Mouse (Mus musculus): ENCODE measurements around the gene Taf1d. TPM values are rescaled to one million over a fixed set of nuclear protein-coding genes. Genes with fewer than 3 reads are reported as not detected.
A peak's percentile ranks its signal among the peaks of the same experiment; 100 is the strongest.
"Not testable (repeated sequence)": the region's sequence is repeated elsewhere in the genome, so short reads cannot be mapped to it uniquely, and the experiment has no call there.

Gene Taf1d
- total RNA-seq (2021): 100 to 1,000 TPM in 1 of 2 experiments, 10 to 100 TPM in 1; 97.2 to 112 TPM
- long read RNA-seq, experiment 1, partial matches to known transcripts: 10 of 31 reads
- long read RNA-seq, experiment 1, other reads (novel, unspliced or antisense): 14 of 31 reads
- long read RNA-seq, experiment 2, partial matches to known transcripts: 9 of 23 reads
- long read RNA-seq, experiment 2, other reads (novel, unspliced or antisense): 5 of 23 reads

DNA sequence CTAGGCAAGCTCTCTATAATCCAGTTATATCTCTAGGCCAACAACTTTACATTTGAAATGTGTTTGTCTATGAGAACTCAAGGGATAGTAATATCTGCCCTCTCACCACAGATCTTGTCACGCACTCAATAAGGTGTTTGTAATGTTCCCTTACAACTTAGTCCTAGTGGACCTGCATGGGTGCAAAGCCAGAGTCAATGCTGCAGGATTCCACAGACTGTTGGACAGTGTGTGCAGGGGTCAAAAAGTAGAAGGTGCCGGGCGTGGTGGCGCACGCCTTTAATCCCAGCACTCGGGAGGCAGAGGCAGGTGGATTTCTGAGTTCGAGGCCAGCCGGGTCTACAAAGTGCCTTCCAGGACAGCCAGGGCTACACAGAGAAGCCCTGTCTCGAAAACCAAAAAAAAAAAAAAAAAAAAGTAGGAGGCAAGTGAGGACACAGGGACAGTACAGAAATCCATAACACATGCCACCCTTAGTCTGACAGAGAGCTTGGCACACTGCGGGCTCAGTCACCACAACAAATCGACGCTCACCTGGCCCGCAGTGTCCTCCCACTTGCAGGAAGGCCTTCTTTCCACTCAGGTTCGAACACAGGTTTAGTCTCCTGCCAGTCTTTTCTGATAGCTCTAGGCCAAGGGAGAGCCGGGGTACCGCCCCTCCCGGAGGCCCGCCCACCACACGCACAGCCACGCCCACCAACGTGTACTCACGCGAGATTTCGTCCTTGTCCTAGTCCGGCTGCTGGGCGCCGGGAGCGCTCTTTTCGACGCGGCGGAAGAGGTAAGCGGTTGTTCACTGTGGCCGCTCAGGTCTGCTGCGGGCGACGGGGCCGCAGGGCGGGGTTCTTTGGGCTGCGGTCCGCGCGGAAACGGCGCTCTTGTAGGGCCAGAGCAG lies at the start of gene Taf1d:
Taf1d (plus strand) TSS at position 712 of the 895 bp plus-strand sequence.
- peak; percentile 99 for DNase-seq

DNA sequence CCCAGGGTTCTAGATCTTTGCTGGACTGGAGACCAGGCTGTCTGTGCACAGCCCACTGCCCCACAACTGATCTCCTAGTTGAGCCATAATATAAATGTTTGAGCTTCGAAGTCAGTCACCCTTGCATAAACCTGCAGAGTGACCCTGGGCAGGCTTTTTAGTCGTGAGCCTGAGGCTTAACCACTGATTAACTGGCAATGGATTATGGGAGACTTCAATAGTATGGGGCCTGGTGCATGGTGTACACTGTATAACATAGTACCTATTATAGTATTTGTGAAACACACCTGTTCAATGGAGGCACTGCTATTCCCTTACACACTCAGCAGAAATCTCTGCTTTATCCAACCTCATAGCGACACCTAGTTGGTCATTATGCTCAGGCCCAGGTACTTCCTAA lies 49.8 kb upstream of the Taf1d start:
- no peak for DNase-seq

DNA sequence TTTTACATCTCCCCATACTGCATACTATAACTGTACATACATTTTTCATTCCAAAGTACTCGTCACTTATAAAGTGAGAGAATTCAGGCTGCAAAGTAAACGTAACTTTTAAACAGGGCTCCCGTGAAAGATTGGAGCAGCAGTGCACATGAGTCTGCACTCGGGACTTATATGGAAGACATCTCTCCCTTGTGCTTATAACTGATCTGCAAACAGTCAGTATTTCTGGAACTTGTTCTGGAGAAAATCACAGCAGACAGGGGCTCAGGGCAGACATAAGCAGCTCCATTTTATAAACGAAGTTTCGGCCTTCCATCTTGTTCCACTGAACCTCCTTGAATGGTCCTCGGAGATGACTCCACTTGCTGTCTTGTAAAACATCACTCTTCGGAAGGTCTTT lies 44.0 kb upstream of the Taf1d start:
- no peak for DNase-seq

DNA sequence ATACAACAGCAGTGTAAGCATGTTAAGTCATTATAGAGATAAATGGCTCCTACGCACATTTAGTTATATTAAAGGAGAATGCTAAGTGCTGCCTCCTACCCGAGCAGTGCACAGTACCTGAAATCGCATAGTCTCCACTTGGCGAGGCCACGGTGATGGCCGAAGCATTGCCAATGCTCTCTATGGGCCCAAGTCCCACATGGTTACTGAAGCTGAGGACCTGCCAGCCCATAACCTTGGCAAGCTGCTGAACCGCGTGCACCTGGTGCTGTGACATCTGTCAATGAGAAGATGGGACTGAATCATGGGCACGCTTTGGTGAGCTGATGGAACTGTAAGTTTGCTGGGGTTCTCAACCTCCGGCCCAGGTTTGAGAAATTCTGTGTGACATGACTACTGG lies 42.5 kb upstream of the Taf1d start:
- no peak for DNase-seq

DNA sequence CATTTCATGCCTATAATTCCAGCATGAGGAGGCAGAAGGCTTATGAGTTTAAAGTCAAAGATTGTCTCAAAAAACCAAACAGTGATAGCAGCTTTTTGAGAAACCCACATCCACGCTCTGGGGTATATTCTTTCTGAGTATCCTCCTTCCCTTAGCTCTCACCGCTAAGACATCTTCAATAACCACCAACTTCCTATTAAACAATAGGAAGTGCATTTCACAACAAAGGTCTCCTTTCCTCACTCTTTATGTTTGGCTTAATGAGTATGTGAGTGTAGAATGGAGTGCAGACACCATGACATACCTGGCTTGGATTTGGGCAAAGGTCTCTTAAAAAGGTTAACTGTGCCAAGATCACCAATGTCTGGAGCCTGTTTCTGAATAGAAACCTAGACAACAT lies 32.0 kb upstream of the Taf1d start:
- DNase-seq: no peak

DNA sequence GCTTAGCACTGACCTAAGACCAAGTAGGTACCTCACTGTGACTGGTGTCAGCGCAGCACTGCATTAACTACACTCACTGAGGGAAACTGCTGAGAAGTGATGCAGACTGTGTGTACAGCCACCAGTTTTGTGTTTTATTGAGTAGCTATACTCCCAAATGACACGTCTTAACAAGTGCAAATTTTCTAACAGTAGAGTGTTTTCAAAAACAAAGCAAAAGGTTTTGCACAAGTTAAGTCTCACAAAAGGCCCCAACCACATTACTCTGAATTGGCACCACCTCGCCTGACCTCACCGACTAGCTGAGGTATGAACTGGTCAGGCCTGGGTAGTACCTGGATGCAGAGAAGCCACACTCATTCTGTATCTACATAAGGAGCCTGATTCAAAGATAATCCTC lies 29.2 kb upstream of the Taf1d start:
- DNase-seq: no peak

DNA sequence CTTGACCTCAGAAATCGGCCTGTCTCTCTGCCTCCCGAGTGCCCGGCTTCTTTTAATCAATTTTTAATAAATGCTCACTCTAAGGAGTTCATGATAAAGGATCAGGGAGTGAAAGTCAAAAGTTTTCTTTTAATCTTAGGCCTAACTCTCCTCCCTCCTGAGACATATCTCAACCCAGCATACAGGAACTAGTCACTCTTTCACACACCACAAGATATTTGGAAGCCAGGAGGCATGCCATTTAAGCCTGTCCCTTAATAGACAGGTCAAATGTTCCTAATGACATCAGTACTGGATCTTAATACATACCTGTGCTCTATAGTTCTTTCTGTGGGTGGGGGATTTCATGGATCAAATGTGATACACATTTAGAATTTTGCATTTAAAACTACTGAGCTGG lies 27.7 kb upstream of the Taf1d start:
- DNase-seq: no peak

DNA sequence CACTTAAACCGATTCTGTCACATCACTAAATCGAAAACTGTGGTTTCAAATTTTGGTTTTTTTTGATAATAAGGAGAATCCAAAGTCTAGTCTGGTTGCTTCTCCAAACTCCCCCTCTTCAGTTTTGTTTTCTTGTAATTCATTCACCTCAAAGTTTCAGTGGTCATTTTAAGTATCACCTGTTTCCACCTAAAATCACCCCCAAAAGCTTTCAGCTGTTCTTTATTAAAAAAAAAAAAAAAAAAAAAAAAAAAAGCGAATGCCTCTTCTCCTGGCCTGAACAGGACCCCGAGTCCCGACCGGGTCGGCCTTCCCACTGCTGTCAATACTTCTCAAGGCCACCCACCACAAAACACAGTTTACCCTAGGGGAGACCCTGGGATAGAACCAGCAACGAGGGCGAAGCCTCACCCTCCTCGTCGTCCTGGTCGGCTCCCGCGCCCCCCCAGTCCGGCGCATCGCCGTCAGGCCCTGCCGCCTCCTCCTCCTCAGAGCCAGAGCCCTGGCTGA lies 26.8 kb upstream of the Taf1d start:
- DNase-seq: no peak

DNA sequence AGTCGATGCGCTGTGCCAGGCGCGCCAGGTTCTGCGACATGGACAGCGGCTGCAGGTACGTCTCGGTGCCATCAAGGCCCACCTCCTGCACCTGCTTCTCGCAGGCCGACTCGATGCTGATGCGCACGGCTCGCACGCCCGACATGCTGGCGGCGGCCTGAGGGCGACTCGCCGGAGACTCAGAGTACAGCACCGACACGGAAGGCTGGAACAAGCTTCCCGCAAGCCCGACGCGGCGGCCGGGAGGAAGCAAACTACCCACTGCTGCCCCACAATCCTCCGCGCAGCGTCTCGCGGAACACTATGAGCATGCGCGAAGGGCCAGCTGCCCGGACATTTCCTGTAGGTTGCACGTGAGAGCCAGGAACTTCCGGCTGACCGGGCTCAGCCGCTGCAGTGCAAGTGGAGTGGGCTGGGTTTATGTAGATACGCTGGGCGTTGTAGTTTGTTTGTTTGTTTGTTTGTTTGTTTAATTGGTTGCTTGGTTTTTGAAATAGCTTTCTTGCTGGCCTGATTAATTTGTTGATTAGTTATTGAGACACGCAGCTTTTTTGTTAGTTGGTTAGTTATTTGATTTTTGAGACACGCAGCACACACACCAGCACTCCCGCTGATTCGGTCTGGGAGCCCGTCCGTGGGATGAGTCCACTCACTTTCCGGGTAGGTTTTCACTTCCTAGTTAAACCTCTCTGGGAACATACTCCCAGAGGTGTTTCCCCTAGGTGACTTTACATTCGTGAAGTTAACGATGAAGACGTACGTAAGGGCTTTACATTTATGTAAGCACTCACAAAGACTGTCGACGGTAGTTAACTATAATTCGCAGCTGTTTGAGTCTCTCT lies 26.1 kb upstream of the Taf1d start, which contains the start of gene Med17:
Med17 (minus strand) TSS at position 283 of the 842 bp plus-strand sequence.
- DNase-seq: peak; percentile 95

DNA sequence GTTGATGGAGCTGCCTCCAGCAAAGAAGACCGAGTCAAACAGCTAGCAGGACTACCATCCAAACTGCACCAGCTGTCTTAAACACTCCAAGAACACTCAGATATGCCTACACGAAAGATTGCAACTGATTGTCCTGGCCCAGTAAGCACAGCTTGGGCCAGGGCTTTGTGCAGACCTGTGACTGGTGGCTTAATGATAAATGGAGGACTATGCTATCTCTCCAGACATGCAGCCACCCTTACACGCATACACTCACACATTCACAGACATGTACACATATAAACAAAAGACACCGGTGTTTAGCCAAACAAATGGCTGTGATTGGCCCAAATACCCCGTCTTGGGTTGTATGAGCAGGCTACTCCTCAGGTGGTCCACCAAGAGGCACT lies 25.5 kb upstream of the Taf1d start:
- DNase-seq: no peak

DNA sequence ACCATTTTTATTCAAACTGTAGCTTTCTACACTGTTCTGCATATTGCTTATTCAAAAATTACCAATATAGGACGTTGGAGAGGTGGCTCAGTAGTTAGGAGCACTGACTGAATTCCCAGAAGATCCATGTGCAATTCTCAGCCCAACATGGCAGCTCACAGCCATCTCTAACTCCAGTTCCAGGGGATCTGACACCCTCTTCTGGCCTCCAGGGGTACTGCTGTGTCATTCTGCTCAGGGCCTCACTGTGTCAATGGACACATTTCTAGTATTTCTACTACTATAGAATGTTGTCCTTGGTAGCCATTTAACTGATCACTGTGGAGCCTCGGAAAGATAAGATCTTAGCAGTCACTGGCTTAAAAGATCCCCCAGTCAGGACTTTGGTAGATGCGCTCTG lies 20.6 kb upstream of the Taf1d start:
- peak; percentile 35 for DNase-seq

DNA sequence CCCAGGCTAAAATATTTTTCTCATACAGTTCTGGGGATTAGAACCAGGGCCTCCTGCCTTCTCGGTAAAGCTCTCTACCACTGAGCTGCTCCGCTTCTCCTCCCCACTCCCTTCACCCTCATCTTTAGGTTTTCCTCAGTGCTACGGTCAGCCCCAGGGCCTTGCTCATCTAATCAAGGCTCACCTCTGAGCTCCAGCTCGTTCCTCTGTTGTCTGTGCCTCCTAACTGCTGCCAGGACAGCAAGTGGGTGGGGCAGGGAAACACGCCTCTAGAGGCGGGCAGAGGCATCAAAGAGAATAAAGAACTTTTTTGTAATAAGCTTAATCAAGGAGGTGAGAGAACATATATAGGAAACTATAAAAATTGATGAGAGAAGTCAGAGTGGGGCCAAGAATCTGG lies 18.2 kb upstream of the Taf1d start:
- DNase-seq: no peak

DNA sequence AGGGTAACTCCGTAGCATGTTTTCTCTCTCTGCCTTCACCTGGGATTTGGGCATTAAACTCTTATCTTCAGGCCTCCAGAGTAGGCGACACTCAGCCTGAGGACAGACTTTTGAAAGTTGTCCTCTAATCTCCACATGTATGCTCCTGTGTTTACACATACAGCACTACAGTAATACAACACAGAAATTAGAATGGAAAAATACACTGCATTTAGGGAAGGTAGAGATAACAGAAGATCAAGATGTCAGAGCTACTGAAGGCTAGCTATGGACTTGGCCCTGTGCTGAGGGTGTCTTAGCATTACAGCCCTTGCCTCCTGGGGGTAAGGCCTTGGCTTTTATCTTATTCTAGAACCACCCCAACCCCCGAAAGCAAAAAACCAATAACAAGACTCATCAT lies 17.6 kb upstream of the Taf1d start:
- no peak for DNase-seq

DNA sequence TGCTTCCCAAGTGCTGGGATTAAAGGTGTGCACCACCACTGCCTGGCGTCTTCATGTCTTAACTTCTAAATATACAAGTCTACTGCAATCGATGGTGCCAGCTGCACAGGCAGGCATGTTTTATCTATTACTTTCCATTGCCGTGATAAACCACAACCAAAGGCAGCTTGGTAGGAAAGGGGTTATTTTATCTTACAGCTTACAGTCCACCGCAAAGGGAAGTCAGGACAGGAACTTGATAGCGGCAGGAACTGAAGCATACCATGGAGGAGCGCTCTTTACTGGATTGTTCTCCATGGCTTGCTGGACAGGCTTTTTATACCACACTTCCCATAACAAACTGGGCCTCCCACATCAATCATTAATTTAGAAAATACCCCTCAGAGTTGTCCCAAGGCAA lies 16.8 kb upstream of the Taf1d start:
- no peak for DNase-seq

DNA sequence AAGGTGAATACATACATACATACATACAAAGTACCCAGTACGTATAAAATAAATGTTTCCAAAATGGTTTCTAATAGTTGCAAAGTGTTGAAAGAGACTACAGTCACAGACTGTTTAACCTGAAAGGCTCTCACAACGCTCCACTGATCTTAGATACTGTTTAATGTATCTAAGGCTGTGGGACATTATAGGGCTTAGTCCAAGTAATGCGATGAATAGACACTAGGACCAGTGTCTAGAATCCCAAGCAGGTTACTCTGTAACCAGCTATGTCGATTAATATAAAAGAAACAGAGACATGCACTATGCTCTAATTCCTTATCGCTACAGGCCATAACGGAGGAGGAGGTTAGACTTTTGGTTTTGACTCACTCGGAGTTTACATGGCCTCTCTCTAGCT lies 8.9 kb upstream of the Taf1d start:
- no peak for DNase-seq

DNA sequence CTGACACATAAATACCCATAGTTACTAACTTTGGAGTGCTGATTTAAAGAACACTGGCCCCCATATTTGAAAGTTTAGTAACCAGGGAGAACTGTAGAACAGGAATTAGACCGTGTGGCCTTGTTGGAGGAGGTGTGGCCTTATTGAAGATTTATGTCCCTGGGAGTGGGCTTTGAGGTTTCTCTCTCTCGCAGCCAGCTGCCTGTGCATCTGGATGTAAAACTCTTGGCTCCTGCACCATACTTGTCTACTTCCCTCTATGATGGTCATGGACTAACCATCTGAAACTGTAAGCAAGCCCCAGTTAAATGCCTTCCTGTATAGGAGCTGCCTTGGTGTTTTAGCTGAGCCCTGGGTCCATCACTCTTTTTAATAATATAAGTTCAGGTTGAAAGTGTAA lies 7.6 kb upstream of the Taf1d start:
- DNase-seq: no peak

DNA sequence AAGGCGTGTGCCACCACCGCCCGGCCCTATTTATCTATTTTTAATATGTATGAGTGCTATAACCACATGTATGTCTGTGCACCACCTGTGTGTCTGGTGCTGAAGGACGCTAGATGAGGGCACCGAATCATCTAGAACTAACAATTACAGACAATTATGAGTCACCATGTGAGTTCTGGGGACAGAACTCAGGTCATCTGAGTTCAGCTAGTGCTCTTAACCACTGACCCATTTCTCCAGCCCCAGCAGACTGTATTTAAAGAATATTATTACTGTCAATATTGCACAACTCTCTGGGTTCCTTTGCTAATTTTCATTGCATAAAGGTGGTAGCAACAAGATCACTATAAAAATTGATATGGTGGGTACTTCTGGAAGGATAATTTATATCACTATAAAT lies 6.0 kb upstream of the Taf1d start:
- no peak for DNase-seq

DNA sequence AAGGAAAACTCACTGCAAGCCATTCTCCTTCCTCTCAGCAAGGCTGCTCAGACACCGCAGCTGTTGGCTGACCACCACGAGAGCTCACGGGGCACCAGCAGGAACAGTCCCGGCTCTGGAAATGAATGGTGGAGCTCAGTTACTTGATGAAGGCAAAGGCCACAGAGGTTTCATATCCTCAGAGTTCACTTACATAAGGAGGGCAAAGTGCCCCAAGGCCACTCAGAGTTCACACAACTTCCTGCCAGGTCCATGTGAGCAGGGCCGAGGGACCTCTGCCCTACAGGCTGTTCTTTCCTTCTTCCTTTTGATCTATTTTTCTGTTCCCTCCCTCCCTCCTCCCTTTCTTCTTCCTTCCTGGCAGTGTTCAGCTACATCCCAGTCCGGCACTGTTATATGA lies 4.6 kb upstream of the Taf1d start:
- peak; percentile 81 for DNase-seq

DNA sequence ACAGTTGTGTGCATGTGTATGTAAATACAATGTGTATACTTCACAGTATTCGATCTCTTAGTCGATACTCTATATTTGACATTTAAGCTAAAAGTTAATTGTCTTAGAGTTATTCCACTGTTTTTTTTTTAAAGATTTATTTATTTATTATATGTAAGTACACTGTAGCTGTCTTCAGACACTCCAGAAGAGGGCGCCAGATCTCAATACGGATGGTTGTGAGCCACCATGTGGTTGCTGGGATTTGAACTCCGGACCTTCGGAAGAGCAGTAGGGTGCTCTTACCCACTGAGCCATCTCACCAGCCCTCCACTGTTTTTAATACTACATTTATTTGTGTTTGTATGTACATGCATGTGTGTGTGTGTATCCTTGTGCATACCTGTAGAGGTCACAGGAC lies 4.0 kb upstream of the Taf1d start:
- not testable (repeated sequence) for DNase-seq

DNA sequence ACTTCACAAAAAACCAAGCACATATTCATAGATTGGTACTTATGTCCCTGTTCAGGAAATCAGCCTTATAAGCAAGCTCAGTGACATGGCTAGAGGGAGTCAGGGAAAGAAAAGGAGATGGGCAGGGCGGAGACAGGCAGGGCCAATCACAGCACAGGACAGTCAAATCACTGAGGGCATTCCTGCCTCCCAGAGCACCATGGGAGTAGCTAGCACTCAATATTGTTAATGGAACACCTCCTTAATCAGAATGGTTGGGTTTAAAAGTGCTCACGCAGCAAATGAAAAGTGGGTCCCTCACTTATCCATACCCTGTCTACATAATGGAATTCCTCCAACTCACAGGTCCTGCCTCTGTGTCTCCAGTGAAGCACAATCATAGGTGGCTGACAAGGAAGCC lies 3.1 kb upstream of the Taf1d start:
- peak; percentile 27 for DNase-seq

DNA sequence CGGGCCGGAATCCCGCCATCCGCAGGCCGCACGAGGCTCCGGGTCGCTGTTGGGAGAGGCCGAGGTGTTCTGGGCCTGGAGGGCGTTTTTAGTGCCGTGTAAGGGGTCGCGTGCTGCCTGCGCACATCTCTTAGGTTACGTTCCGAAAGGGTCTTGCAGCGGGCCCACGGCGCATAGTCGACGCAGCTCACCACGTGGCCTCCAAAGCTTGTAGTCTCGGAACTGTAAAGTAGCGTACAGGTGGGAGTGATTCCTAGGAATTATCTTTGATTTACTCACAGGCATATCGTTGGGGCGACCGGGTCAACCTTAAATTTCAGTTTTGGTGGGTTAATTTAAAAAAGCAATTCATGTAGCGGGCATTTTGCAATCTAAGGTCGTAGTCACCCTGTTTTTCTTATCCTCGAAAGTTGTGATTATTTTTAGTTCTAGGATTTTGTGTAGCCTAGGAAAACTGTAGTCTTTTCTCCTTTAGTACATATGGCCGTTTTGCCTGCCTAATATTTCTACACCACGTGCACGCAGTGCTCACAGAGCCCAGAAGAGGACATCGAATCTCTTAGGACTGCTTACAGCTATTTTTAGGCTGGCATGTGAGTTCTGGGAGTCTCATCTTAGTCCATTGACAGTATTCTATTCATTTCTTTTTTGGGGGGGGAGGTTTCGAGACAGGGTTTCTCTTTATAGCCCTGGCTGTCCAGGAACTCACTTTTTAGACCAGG lies 545 bp downstream of the Taf1d start, which contains the start of gene 4931406C07Rik:
4931406C07Rik (minus strand) TSS at position 51 of the 722 bp plus-strand sequence.
- DNase-seq: peak; percentile 25

DNA sequence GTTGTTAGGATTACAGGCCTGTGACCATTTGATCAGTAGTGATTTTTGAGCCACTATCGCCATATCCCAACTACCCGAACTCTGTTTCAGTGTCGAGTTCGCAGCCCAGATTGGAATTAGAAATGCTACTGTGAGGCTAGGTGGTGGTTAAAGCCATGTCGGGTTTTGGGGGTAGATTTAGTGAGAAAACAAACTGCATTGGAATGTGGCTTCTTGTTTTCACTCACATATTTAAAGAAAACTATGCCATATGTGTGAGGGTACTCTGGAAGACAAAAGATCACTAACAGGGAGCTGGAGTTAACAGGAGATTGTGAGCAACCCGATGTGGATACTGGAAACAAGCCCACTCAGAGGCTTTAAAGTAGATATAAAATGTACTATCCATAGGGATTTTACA lies 1.2 kb downstream of the Taf1d start:
- no peak for DNase-seq

Data from adrenal gland, postnatal 10 days (tissue).